Mouse (Mus musculus) bone marrow, adult 2 months (tissue): ENCODE results near the gene Gm20503. TPM values are rescaled to one million over a fixed set of nuclear protein-coding genes. Genes with fewer than 3 reads are reported as not detected.

ENCODE experiments used
- H3K27ac ChIP-seq: fragments of 200-500 bp; 2 replicates; pipeline ENCODE4 v1.5.1; 2012; ENCODE audit warnings: low read depth, mild to moderate bottlenecking, control low read depth, inconsistent platforms, low read length; ENCODE audit not compliant: control insufficient read depth, poor library complexity, insufficient read depth
- H3K4me1 ChIP-seq: fragments of 200-500 bp; 2 replicates; pipeline ENCODE4 v1.6.1; 2011; ENCODE audit warnings: low read length; ENCODE audit not compliant: control insufficient read depth, insufficient read depth
- H3K4me3 ChIP-seq: fragments of 200-500 bp; replicated peaks from 2 replicates; pipeline ENCODE3; 2011; ENCODE audit warnings: mild to moderate bottlenecking, low read depth, low read length, control low read depth; ENCODE audit not compliant: control insufficient read depth
- CTCF ChIP-seq: fragments of 200-500 bp; IDR thresholded peaks from 2 replicates; pipeline ENCODE4 v1.5.1; 2011; ENCODE audit warnings: low read length, control low read depth; ENCODE audit not compliant: control insufficient read depth, insufficient read depth
- POLR2A ChIP-seq: fragments of 200-500 bp; IDR thresholded peaks from 2 replicates; pipeline ENCODE4 v1.6.1; 2011; ENCODE audit warnings: low read depth, mild to moderate bottlenecking, control low read depth, low read length, borderline replicate concordance; ENCODE audit not compliant: control insufficient read depth
- WGBS: fragments of 180-500 bp; shearing (Covaris S2); methylation state at CpG from one replicate; pipeline ENCODE4 v1.1.7; 2018; 5-methylcytosine and 5-hydroxymethylcytosine counted together
- polyA plus RNA-seq: library from polyadenylated mRNA; stranded (reverse); fragments of >200 nt; gene quantifications from 2 replicates; pipeline ENCODE4 v1.2.4, GENCODE M21; 2011; ENCODE audit warnings: low replicate concordance; ENCODE audit not compliant: missing spikeins, insufficient read depth, insufficient read length

Gene Gm20503
- polyA plus RNA-seq, 1 experiment = 16.2 TPM

DNA sequence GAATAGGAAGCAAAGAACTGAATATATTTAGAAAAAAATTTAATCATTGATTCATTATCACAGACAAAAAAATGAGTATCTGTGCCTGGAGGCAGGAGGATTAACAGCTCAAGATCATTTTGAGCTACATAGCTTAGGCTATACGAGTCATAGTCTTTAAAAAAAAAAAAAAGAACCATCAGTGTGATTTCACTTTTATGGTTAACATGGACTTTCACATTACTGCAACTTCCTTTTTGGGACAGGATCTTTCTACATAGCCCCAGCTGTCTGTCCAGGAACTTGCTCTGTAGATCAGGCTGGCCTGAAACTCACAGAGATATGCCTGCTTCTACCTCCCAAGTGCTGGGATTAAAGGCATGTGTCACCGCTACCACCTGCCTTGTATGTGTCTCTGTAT lies 80.4 kb downstream of the Gm20503 start:
- Histone ChIP-seq H3K27ac (no peak overlapping the region), H3K4me1 (no peaks in the 10 kb centered on the region; the same call in 1 of the 2 replicates), H3K4me3 (no peak overlapping the region)
- 35% methylated on average over 2 of the region's 2 CpGs for WGBS
- TF ChIP-seq POLR2A (no peak), CTCF (no peak)

DNA sequence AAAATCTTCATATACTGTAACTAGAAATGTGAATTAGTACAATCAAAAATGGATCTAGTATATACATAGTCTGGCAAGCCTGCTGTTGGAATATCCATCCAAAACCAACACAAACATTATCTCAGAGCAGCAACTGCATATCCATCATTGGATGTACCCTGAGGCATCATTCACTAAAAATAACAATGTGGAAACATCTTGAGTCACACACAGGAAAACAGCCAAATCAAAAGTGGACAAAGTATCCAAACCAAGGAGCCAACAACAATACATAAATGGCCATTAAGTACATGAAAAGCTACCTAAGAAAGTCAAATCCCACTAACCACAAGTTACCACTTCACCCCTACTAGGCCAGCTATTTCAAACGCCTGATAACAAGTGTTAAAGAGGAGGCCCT lies 86.4 kb downstream of the Gm20503 start:
- H3K27ac ChIP-seq = no peak overlapping the region
- WGBS = 41% methylated on average over 1 of the region's 1 CpGs
- TF ChIP-seq POLR2A = no peak
- TF ChIP-seq CTCF = no peak
- no peak overlapping the region for H3K4me3 ChIP-seq
- no peaks in the 10 kb centered on the region for H3K4me1 ChIP-seq

Other genes starting within 250 kb of the Gm20503 start
- not detected in 2 replicates for gene Olfr267, start 215.5 kb upstream of the Gm20503 start, polyA plus RNA-seq
- gene Ecpas, start 90.5 kb upstream of the Gm20503 start, polyA plus RNA-seq = 18.1 and 33.4 TPM in 2 replicates
- gene Zkscan16, start 59.6 kb upstream of the Gm20503 start, polyA plus RNA-seq = not detected in 2 replicates
- 5.9 and 12.4 TPM in 2 replicates for gene Ptgr1, start 16.1 kb upstream of the Gm20503 start, polyA plus RNA-seq
- 6.9 and 7.3 TPM in 2 replicates for gene Dnajc25, start 8.1 kb upstream of the Gm20503 start, polyA plus RNA-seq
- gene Gng10, start 31.9 kb downstream of the Gm20503 start, polyA plus RNA-seq = 8.4 and 20.3 TPM in 2 replicates
- gene AI481877, start 135.8 kb downstream of the Gm20503 start, polyA plus RNA-seq = not detected in 2 replicates
- 17.5 and 18.7 TPM in 2 replicates for gene Ugcg, start 186.0 kb downstream of the Gm20503 start, polyA plus RNA-seq